Mouse (Mus musculus) cerebellum, adult 2 months (tissue): ENCODE measurements around the gene Agpat1.

Experiments used
- CTCF ChIP-seq: fragments of 200-500 bp; IDR thresholded peaks from 2 replicates; pipeline ENCODE4 v1.5.1; 2011; ENCODE audit warnings: low read depth, mild to moderate bottlenecking, control low read depth, low read length, moderate library complexity, borderline replicate concordance; ENCODE audit not compliant: insufficient read depth
- POLR2A ChIP-seq: fragments of 200-500 bp; IDR thresholded peaks from 2 replicates; pipeline ENCODE4 v1.6.1; 2011; ENCODE audit warnings: low read length, control low read depth, borderline replicate concordance; ENCODE audit not compliant: insufficient read depth

DNA sequence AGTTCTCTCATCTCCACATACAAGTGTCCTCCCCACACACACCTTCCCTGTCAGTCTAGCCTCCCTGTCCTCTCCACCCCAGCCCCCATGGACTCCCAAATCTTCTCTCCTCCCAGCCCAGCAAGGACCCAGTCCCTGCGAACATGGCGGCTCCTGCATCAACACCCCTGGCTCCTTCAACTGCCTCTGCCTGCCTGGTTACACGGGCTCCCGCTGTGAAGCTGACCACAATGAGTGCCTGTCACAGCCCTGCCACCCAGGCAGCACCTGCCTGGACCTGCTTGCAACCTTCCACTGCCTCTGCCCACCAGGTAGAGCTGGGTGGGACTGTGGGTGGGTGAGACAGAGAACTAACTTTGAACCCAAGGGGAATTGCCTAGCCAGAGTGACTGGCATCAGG, 34.1 kb upstream of the Agpat1 start:
- TF ChIP-seq POLR2A = no peak
- TF ChIP-seq CTCF = no peak
